Mouse (Mus musculus): ENCODE measurements at regions not wholly inside any gene's neighbourhood (a gene's known extent, or its start where the extent isn't known, plus 50 kb on each side); places are given as distances from the start of the nearest gene placed in this dataset.

DNA sequence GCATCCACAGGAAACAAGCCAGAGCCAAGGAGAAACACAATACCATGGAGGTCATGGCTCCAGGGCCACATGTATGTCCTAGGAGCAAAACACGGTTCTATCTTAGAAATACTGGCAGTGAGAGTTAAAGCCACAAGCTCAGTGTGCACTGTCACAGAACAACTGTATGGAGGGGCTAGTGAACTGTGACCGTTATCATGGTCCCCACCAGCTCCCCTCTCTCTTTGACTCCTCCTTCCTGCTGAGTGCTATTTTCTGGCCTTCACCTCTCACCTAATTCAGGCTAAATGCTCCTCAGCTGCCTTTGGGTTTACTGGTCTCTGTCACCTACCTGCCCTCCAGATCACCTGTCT lies 712.0 kb downstream of the Vrk1 start:
- no peak for ATAC-seq (replicated peaks; ENCODE audit: insufficient number of reproducible peaks, low FRiP score, low TSS enrichment)
- H3K27me3 ChIP-seq (ENCODE audit: control insufficient read depth, insufficient read depth, low read length), result no peaks in the 10 kb centered on the region
- WGBS (ENCODE audit: insufficient replicate concordance), result 59% methylated on average over 2 of the region's 2 CpGs
- no peak overlapping the region for H3K9ac ChIP-seq (ENCODE audit: low read depth, low read length)
- no peak overlapping the region for H3K27ac ChIP-seq (ENCODE audit: low read depth, low read length)
- H3K4me1 ChIP-seq (ENCODE audit: control insufficient read depth, insufficient read depth, low read length), result 0 out of 2 replicates have a peak, but pooled peaks cover 3% of the 10 kb centered on the region
- H3K4me3 ChIP-seq (ENCODE audit: low read depth, low read length), result no peak overlapping the region
- no peaks in the 10 kb centered on the region for H3K36me3 ChIP-seq (ENCODE audit: control insufficient read depth, insufficient read depth, low read length)
- no peaks in the 10 kb centered on the region for H3K9me3 ChIP-seq (replicated peaks; ENCODE audit: control insufficient read depth, low read length)
- no peak overlapping the region for H3K4me2 ChIP-seq

DNA sequence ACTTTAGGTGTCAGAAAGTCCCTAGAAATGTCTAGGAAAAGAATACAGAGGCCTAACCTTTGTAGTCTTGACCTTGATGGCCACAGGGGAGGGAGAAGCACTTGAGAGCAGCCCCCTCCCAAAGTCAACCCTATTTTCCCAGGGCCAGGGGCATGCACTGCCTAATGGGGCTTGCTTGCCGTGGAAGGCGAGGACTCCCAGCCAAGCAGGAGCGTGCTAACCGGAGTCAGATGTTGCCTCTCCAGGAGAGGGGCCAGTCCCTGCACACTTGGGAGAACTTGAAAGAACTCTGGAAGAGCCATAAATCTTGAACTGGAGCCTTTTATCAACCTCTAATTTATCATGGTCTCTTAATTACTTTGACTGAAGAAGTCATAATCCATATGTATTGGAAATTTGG lies 712.7 kb downstream of the Vrk1 start:
- Histone ChIP-seq H3K9ac (ENCODE audit: low read depth, low read length) (no peak overlapping the region), H3K4me3 (ENCODE audit: low read depth, low read length) (no peak overlapping the region), H3K27ac (ENCODE audit: low read depth, low read length) (no peak overlapping the region), H3K27me3 (ENCODE audit: control insufficient read depth, insufficient read depth, low read length) (no peaks in the 10 kb centered on the region), H3K9me3 (replicated peaks; ENCODE audit: control insufficient read depth, low read length) (no peaks in the 10 kb centered on the region), H3K4me2 (no peak overlapping the region), H3K4me1 (ENCODE audit: control insufficient read depth, insufficient read depth, low read length) (0 out of 2 replicates have a peak, but pooled peaks cover 3% of the 10 kb centered on the region), H3K36me3 (ENCODE audit: control insufficient read depth, insufficient read depth, low read length) (no peaks in the 10 kb centered on the region)
- ATAC-seq (replicated peaks; ENCODE audit: insufficient number of reproducible peaks, low FRiP score, low TSS enrichment), result no peak
- 82% methylated on average over 4 of the region's 4 CpGs for WGBS (ENCODE audit: insufficient replicate concordance)

DNA sequence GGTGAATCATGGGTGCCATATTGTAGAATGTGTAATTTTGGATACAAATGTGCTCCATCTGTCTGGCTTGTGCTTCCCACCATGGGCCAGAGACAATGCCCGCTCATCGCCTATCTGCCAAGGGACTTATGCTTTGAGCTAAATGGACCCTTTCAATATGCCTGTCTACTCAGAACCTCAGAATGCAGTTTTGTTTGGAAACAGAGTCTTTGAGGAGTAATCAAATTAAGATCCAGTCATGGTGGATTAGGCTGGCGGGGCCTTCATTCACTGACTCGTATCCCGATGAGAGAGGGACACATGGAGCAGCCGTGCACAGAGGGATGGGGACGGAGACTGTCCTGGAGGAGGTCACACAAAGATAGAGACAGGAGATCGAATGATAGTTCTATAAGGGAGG lies 716.9 kb downstream of the Vrk1 start:
- no peaks in the 10 kb centered on the region for H3K4me1 ChIP-seq (ENCODE audit: control insufficient read depth, insufficient read depth, low read length)
- no peak overlapping the region for H3K4me3 ChIP-seq (ENCODE audit: low read depth, low read length)
- no peak overlapping the region for H3K4me2 ChIP-seq
- no peaks in the 10 kb centered on the region for H3K27me3 ChIP-seq (ENCODE audit: control insufficient read depth, insufficient read depth, low read length)
- no peak overlapping the region for H3K27ac ChIP-seq (ENCODE audit: low read depth, low read length)
- no peaks in the 10 kb centered on the region for H3K36me3 ChIP-seq (ENCODE audit: control insufficient read depth, insufficient read depth, low read length)
- no peaks in the 10 kb centered on the region for H3K9me3 ChIP-seq (replicated peaks; ENCODE audit: control insufficient read depth, low read length)
- WGBS (ENCODE audit: insufficient replicate concordance), result 85% methylated on average over 8 of the region's 8 CpGs
- ATAC-seq (replicated peaks; ENCODE audit: insufficient number of reproducible peaks, low FRiP score, low TSS enrichment), result no peak
- no peak overlapping the region for H3K9ac ChIP-seq (ENCODE audit: low read depth, low read length)

DNA sequence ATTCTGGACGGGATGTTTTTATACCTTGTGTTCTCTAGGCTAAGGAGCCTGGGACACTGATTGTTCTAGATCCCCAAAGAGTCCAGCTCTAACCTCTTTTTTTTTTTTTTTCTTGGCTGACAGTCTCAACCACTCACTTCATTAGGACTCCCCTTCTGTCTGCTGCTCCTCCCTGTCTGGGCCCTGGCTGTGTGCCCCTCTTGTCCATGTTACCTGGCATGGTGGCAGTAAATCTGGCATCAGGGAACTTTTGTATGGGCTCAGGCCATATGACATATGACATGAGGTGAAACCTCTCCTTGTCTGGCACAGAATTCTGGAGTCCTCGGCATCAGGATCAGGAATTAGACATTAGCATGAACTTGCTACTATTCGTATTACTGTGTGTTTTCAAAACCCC lies 717.5 kb downstream of the Vrk1 start:
- no peaks in the 10 kb centered on the region for H3K27me3 ChIP-seq (ENCODE audit: control insufficient read depth, insufficient read depth, low read length)
- 86% methylated on average over 3 of the region's 3 CpGs for WGBS (ENCODE audit: insufficient replicate concordance)
- H3K27ac ChIP-seq (ENCODE audit: low read depth, low read length), result no peak overlapping the region
- H3K9me3 ChIP-seq (replicated peaks; ENCODE audit: control insufficient read depth, low read length), result no peaks in the 10 kb centered on the region
- no peaks in the 10 kb centered on the region for H3K4me1 ChIP-seq (ENCODE audit: control insufficient read depth, insufficient read depth, low read length)
- H3K4me3 ChIP-seq (ENCODE audit: low read depth, low read length), result no peak overlapping the region
- no peak for ATAC-seq (replicated peaks; ENCODE audit: insufficient number of reproducible peaks, low FRiP score, low TSS enrichment)
- no peak overlapping the region for H3K9ac ChIP-seq (ENCODE audit: low read depth, low read length)
- H3K36me3 ChIP-seq (ENCODE audit: control insufficient read depth, insufficient read depth, low read length), result no peaks in the 10 kb centered on the region
- no peak overlapping the region for H3K4me2 ChIP-seq

DNA sequence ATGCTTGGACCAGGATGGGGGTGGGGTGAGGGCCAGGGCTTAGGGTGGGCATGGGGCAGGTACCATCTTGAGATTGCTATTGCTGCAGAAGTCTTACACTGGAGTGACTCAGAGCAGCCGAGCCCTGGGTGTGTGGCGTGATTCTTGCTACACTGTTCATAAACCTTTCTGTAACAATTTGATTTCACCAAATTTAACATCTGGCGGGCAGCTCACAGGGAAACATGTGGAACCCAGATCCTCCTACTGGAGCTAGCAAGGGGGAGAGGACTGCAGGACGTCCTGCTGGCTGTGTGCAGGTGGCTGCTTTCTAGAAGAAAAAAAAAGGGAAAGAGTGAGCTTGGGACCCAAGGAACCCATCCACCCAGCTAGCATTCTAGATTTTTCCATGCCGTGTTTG lies 719.7 kb downstream of the Vrk1 start:
- Histone ChIP-seq H3K4me2 (no peak overlapping the region), H3K9ac (ENCODE audit: low read depth, low read length) (no peak overlapping the region), H3K27me3 (ENCODE audit: control insufficient read depth, insufficient read depth, low read length) (no peaks in the 10 kb centered on the region), H3K4me3 (ENCODE audit: low read depth, low read length) (no peak overlapping the region), H3K27ac (ENCODE audit: low read depth, low read length) (no peak overlapping the region), H3K4me1 (ENCODE audit: control insufficient read depth, insufficient read depth, low read length) (no peaks in the 10 kb centered on the region), H3K36me3 (ENCODE audit: control insufficient read depth, insufficient read depth, low read length) (no peaks in the 10 kb centered on the region), H3K9me3 (replicated peaks; ENCODE audit: control insufficient read depth, low read length) (no peaks in the 10 kb centered on the region)
- no peak; the same call in 1 of the 2 replicates for ATAC-seq (replicated peaks; ENCODE audit: insufficient number of reproducible peaks, low FRiP score, low TSS enrichment)
- 79% methylated on average over 5 of the region's 5 CpGs for WGBS (ENCODE audit: insufficient replicate concordance)

DNA sequence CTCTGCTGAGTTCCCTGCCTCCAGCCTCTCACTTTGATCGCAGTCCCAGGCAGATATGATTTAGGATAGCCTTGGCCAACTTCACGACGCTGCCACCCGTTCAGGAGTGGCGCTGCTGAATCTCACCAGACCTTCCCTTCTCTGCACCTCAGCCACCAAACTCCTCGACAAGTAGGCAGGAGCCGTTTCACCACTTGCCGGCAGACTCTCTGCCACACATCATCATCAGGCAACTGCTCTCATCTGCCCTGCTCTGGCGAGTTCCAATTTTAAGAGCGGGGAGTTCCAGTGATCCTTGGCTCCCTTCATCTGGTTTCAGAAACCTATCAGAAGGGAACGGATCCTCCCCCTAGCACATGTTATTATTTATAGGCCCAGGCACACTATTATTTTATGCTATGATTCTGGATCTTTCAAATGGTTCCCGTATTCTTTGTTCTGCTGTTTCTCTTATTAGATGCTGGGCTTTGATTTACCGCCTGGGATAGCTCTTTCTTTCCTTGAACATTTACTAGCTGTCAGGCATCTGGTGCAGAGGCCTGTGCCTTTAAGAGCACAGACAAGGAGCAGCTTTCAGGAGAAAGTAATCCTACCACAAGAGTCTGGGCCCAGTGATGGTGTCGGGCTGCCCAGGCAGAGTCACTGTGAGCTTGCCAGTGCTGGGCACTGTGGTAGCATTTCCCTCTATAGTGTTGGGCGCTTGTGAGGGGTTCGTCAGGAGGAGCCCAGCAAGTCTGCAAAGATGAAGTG lies 722.3 kb downstream of the Vrk1 start:
- Histone ChIP-seq H3K27me3 (ENCODE audit: control insufficient read depth, insufficient read depth, low read length) (no peaks in the 10 kb centered on the region), H3K4me3 (ENCODE audit: low read depth, low read length) (no peak overlapping the region), H3K4me2 (no peak overlapping the region), H3K9me3 (replicated peaks; ENCODE audit: control insufficient read depth, low read length) (no peaks in the 10 kb centered on the region), H3K27ac (ENCODE audit: low read depth, low read length) (no peak overlapping the region), H3K9ac (ENCODE audit: low read depth, low read length) (no peak overlapping the region), H3K4me1 (ENCODE audit: control insufficient read depth, insufficient read depth, low read length) (no peaks in the 10 kb centered on the region), H3K36me3 (ENCODE audit: control insufficient read depth, insufficient read depth, low read length) (no peaks in the 10 kb centered on the region)
- WGBS (ENCODE audit: insufficient replicate concordance), result 66% methylated on average over 16 of the region's 16 CpGs
- ATAC-seq (replicated peaks; ENCODE audit: insufficient number of reproducible peaks, low FRiP score, low TSS enrichment), result no peak

DNA sequence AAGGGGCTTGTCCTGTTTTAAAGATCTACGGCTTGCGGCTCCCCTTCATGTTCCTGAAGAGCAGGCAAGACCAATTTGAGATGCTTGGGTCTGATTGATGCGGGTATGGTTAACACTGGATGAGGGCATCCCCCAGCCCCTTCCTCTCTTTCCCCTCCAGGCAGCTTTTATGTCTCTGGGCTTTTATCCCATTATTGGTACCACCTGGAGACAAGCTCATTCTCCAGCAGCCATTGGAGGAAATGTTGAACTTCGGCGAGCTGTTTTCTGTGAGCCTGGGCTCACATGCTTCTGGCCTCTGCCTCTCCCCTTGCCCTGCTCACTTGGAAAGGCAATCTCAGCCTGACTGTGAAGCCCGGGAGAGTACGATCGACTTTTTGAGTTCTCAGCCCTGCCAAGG lies 738.7 kb downstream of the Vrk1 start:
- WGBS (ENCODE audit: insufficient replicate concordance), result 86% methylated on average over 8 of the region's 8 CpGs
- Histone ChIP-seq H3K4me1 (ENCODE audit: control insufficient read depth, insufficient read depth, low read length) (no peaks in the 10 kb centered on the region), H3K9me3 (replicated peaks; ENCODE audit: control insufficient read depth, low read length) (0 out of 2 replicates have a peak, but pooled peaks cover 3% of the 10 kb centered on the region), H3K36me3 (ENCODE audit: control insufficient read depth, insufficient read depth, low read length) (no peaks in the 10 kb centered on the region), H3K27ac (ENCODE audit: low read depth, low read length) (no peak overlapping the region), H3K4me2 (no peak overlapping the region), H3K27me3 (ENCODE audit: control insufficient read depth, insufficient read depth, low read length) (no peaks in the 10 kb centered on the region), H3K4me3 (ENCODE audit: low read depth, low read length) (no peak overlapping the region), H3K9ac (ENCODE audit: low read depth, low read length) (no peak overlapping the region)
- ATAC-seq (replicated peaks; ENCODE audit: insufficient number of reproducible peaks, low FRiP score, low TSS enrichment), result no peak

DNA sequence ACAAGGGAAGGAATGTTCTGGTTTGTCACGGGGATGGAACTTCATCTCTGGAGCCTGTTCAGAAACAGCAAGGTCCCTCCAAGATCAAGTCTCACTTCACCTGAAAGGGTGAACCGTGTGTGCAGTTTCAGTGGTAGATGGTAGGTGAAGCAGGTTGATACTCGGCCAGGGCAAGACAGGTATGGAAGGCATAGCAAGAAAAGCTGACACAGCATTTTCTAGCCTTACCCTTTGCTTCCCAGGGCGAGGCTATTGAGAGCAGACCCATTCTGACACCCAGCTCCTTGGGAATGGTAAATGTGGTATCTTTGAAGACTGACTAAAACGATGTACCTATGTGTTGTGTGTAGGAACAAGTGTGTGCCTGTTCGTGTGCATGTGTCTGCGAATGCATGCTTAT lies 724.9 kb upstream of the 3110018I06Rik start:
- Histone ChIP-seq H3K27ac (ENCODE audit: low read depth, low read length) (no peak overlapping the region), H3K4me1 (ENCODE audit: control insufficient read depth, insufficient read depth, low read length) (no peaks in the 10 kb centered on the region), H3K4me2 (no peak overlapping the region), H3K9ac (ENCODE audit: low read depth, low read length) (no peak overlapping the region), H3K4me3 (ENCODE audit: low read depth, low read length) (no peak overlapping the region), H3K36me3 (ENCODE audit: control insufficient read depth, insufficient read depth, low read length) (no peaks in the 10 kb centered on the region), H3K9me3 (replicated peaks; ENCODE audit: control insufficient read depth, low read length) (no peaks in the 10 kb centered on the region), H3K27me3 (ENCODE audit: control insufficient read depth, insufficient read depth, low read length) (no peaks in the 10 kb centered on the region)
- WGBS (ENCODE audit: insufficient replicate concordance), result 76% methylated on average over 7 of the region's 7 CpGs
- no peak for ATAC-seq (replicated peaks; ENCODE audit: insufficient number of reproducible peaks, low FRiP score, low TSS enrichment)

DNA sequence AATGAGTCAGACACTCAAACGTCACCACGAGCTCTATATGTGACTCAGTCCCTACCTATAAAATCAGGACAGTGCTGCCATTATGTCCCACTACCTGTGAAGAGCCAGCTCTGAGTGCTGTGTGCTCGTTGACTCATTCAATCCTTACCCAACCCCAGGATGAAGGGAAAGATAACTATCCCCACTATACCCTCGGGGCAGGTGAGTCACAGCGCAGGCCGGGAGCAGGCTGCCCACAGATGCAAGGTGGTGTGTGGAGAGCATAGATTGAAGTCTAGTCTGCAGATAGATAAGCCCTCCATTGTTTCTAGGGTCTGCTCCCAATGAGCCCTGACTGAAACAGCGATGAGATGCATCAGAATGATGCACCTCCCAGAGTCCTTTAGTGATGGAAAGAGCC lies 723.9 kb upstream of the 3110018I06Rik start:
- H3K9ac ChIP-seq (ENCODE audit: low read depth, low read length), result no peak overlapping the region
- H3K4me3 ChIP-seq (ENCODE audit: low read depth, low read length), result no peak overlapping the region
- no peak for ATAC-seq (replicated peaks; ENCODE audit: insufficient number of reproducible peaks, low FRiP score, low TSS enrichment)
- no peaks in the 10 kb centered on the region for H3K9me3 ChIP-seq (replicated peaks; ENCODE audit: control insufficient read depth, low read length)
- no peaks in the 10 kb centered on the region for H3K36me3 ChIP-seq (ENCODE audit: control insufficient read depth, insufficient read depth, low read length)
- WGBS (ENCODE audit: insufficient replicate concordance), result 78% methylated on average over 7 of the region's 7 CpGs
- H3K4me2 ChIP-seq, result no peak overlapping the region
- H3K27ac ChIP-seq (ENCODE audit: low read depth, low read length), result no peak overlapping the region
- H3K4me1 ChIP-seq (ENCODE audit: control insufficient read depth, insufficient read depth, low read length), result no peaks in the 10 kb centered on the region
- no peaks in the 10 kb centered on the region for H3K27me3 ChIP-seq (ENCODE audit: control insufficient read depth, insufficient read depth, low read length)
